Mouse (Mus musculus): ENCODE results near the gene Mybph. TPM values are rescaled to one million over a fixed set of nuclear protein-coding genes. Genes with fewer than 3 reads are reported as not detected.
A peak's percentile ranks its signal among the peaks of the same experiment; 100 is the strongest.

Mybph gene
- polyA plus RNA-seq, 1 experiment from 2014 or later, result 0.43 TPM

DNA sequence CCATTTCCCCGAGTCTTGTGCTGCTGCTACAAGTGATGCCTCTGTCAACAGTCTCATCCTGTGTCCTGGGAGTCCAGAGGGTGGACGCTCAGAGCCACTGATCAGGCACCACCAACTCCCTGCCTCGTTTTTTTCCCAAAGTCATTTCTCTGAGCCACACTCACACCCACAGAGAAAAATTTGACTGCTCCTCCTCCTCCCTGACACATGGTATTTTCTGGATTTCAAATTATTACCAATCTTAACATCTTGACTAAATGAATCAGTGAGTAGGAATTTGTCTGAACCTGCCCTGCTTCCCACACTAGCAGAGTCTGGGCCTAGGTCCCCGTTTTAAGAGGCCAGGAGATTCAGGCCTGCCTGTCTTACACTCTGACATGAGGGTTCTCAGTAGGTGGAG lies 1.2 kb upstream of the Mybph start:
- DNase-seq (ENCODE audit: low spot score), result no peak
- Histone ChIP-seq H3K4me1 (peaks cover 60% of the 10 kb centered on the region), H3K36me3 (no peaks in the 10 kb centered on the region), H3K27ac (no peak overlapping the region), H3K9me3 (no peaks in the 10 kb centered on the region), H3K27me3 (ENCODE audit: insufficient read depth, poor library complexity, severe bottlenecking) (peaks cover 16% of the 10 kb centered on the region; the same call in 1 of the 2 replicates), H3K4me3 (no peak overlapping the region)
- WGBS, result 33% methylated on average over 4 of the region's 4 CpGs

GRCm38 (mm10) chr1:134193674-134194197 lies 488 bp downstream of the Mybph start:
- H3K36me3 ChIP-seq, result no peaks in the 10 kb centered on the region
- H3K9me3 ChIP-seq, result no peaks in the 10 kb centered on the region
- H3K27ac ChIP-seq, result peak overlapping the region; percentile 79
- DNase-seq (ENCODE audit: low spot score), result no peak
- peaks cover 67% of the 10 kb centered on the region for H3K4me1 ChIP-seq
- H3K4me3 ChIP-seq, result no peak overlapping the region
- WGBS, result 46% methylated on average over 7 of the region's 7 CpGs
- peaks cover 22% of the 10 kb centered on the region; the same call in 1 of the 2 replicates for H3K27me3 ChIP-seq (ENCODE audit: insufficient read depth, poor library complexity, severe bottlenecking)

DNA sequence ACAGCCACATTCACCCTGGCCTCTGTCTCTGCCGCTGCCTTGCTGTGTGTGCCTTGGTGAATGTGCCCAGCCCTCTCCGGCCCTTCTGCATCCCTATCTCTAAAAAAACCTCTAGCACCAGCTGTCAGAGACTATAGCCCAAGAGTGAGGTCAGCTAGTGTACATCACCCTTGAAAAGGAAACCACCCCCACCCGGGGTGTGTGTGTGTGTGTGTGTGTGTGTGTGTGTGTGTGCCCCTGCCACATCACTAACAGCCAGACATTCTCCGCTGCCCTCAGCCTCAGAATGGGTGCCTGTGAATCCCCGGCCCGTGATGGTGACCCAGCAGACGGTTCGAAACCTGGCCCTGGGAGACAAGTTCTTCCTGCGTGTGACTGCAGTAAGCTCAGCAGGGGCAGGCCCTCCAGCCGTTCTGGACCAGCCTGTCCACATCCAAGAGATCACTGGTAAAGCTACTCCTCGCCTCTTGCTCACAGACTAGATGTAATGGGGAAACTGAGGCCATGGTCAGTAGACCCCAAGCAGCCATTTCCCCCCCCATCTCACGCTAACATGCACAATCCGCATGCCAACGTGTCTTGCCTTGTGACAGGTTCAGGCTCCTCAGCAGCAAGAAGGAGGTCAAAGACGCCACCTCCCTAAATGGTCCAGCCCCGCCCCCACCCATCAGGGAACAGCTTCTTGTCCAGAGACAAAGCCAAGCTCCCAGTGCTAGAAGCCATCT lies 1.2 kb downstream of the Mybph start:
- WGBS, result 61% methylated on average over 16 of the region's 16 CpGs
- Histone ChIP-seq H3K27me3 (ENCODE audit: insufficient read depth, poor library complexity, severe bottlenecking) (peaks cover 15% of the 10 kb centered on the region; the same call in 1 of the 2 replicates), H3K4me1 (peaks cover 60% of the 10 kb centered on the region), H3K4me3 (no peak overlapping the region), H3K36me3 (no peaks in the 10 kb centered on the region), H3K27ac (peak overlapping the region; percentile 79), H3K9me3 (no peaks in the 10 kb centered on the region)
- DNase-seq (ENCODE audit: low spot score), result no peak

GRCm38 (mm10) chr1:134195117-134195516 lies 1.9 kb downstream of the Mybph start:
- Histone ChIP-seq H3K4me3 (no peak overlapping the region), H3K27ac (peak overlapping the region; percentile 79), H3K36me3 (no peaks in the 10 kb centered on the region), H3K4me1 (peaks cover 59% of the 10 kb centered on the region), H3K27me3 (ENCODE audit: insufficient read depth, poor library complexity, severe bottlenecking) (peaks cover 14% of the 10 kb centered on the region; the same call in 1 of the 2 replicates), H3K9me3 (no peaks in the 10 kb centered on the region)
- no peak for DNase-seq (ENCODE audit: low spot score)
- WGBS, result 29% methylated on average over 2 of the region's 2 CpGs

- H3K9me3 ChIP-seq, result no peaks in the 10 kb centered on the region
- H3K4me1 ChIP-seq, result peaks cover 59% of the 10 kb centered on the region
- peaks cover 15% of the 10 kb centered on the region; the same call in 1 of the 2 replicates for H3K27me3 ChIP-seq (ENCODE audit: insufficient read depth, poor library complexity, severe bottlenecking)
- no peak overlapping the region for H3K4me3 ChIP-seq
- DNase-seq (ENCODE audit: low spot score), result no peak
- peak overlapping the region; percentile 79 for H3K27ac ChIP-seq
- H3K36me3 ChIP-seq, result no peaks in the 10 kb centered on the region
- 17% methylated on average over 3 of the region's 3 CpGs for WGBS
Observed at GRCm38 (mm10) chr1:134195571-134195970, 2.3 kb downstream of the Mybph start.

- Histone ChIP-seq H3K4me1 (peaks cover 59% of the 10 kb centered on the region), H3K4me3 (no peak overlapping the region), H3K9me3 (no peaks in the 10 kb centered on the region), H3K27ac (peak overlapping the region; percentile 79), H3K36me3 (no peaks in the 10 kb centered on the region), H3K27me3 (ENCODE audit: insufficient read depth, poor library complexity, severe bottlenecking) (peaks cover 13% of the 10 kb centered on the region; the same call in 1 of the 2 replicates)
- 24% methylated on average over 4 of the region's 4 CpGs for WGBS
- no peak for DNase-seq (ENCODE audit: low spot score)
Observed at GRCm38 (mm10) chr1:134195979-134196378, 2.7 kb downstream of the Mybph start.

DNA sequence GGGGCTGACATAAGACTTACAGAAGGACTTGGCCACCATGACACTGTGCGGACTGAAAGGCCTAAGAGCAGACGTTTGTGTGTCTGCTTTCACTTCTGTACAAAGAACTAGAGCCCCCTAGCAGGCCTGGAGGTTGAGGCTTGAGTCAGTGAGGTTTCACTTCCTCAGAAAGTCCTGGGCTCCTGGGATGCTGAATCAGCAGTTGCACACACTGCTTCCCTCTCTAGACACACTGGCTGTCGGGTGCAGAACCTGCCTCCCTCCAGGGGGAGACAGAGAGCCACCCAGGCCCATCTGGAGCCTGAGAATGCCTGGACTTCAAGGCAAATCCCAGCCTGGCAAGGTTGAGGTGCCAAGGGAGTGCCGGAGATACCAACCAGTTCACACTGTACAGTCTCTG lies 3.1 kb downstream of the Mybph start:
- H3K4me1 ChIP-seq, result peaks cover 60% of the 10 kb centered on the region
- peak overlapping the region; percentile 79 for H3K27ac ChIP-seq
- no peak overlapping the region for H3K4me3 ChIP-seq
- no peaks in the 10 kb centered on the region for H3K36me3 ChIP-seq
- peaks cover 13% of the 10 kb centered on the region; the same call in 1 of the 2 replicates for H3K27me3 ChIP-seq (ENCODE audit: insufficient read depth, poor library complexity, severe bottlenecking)
- H3K9me3 ChIP-seq, result no peaks in the 10 kb centered on the region
- no peak for DNase-seq (ENCODE audit: low spot score)
- 55% methylated on average over 4 of the region's 4 CpGs for WGBS

DNA sequence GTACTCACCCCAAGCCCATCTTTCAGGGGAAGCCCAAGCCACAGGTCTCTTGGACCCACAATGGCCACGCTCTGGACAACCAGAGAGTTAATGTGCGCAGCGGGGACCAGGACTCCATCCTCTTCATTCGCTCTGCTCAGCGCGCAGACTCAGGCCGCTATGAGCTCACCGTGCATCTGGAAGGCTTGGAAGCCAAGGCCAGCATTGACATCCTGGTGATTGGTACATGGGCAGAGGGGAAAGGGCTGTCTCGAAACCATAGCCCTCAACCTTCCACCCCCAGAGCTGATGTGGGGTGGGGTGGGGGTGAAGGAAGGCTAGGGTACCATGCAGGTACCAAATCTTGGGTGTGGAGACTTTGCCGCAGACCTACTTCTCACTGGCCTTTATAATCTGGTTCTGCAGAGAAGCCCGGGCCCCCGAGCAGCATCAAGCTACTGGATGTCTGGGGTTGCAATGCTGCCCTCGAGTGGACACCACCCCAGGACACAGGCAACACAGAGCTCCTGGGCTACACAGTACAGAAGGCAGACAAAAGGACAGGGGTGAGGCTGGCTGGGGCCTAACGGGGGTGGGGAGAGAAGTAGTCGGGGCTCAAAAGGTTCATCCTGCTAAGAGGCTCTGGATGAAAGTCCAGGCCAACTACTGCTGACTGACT lies 4.2 kb downstream of the Mybph start:
- 72% methylated on average over 15 of the region's 15 CpGs for WGBS

GRCm38 (mm10) chr1:134198197-134198995 lies 5.1 kb downstream of the Mybph start:
- no peak overlapping the region for H3K4me3 ChIP-seq
- no peak for DNase-seq (ENCODE audit: low spot score)
- peaks cover 13% of the 10 kb centered on the region; the same call in 1 of the 2 replicates for H3K27me3 ChIP-seq (ENCODE audit: insufficient read depth, poor library complexity, severe bottlenecking)
- peaks cover 57% of the 10 kb centered on the region for H3K4me1 ChIP-seq
- no peaks in the 10 kb centered on the region for H3K9me3 ChIP-seq
- WGBS, result 84% methylated on average over 12 of the region's 12 CpGs
- no peak overlapping the region for H3K27ac ChIP-seq
- 0 out of 2 replicates have a peak, but pooled peaks cover 2% of the 10 kb centered on the region for H3K36me3 ChIP-seq

More for the DNA sequence above, 4.2 kb downstream of the Mybph start:
- H3K9me3 ChIP-seq, result no peaks in the 10 kb centered on the region
- H3K27me3 ChIP-seq (ENCODE audit: insufficient read depth, poor library complexity, severe bottlenecking), result peaks cover 13% of the 10 kb centered on the region; the same call in 1 of the 2 replicates
- DNase-seq (ENCODE audit: low spot score), result no peak
- peak overlapping the region; percentile 31; the same call in 1 of the 2 replicates for H3K27ac ChIP-seq
- no peak overlapping the region for H3K4me3 ChIP-seq
- peaks cover 66% of the 10 kb centered on the region for H3K4me1 ChIP-seq
- H3K36me3 ChIP-seq, result 0 out of 2 replicates have a peak, but pooled peaks cover under 1% of the 10 kb centered on the region

DNA sequence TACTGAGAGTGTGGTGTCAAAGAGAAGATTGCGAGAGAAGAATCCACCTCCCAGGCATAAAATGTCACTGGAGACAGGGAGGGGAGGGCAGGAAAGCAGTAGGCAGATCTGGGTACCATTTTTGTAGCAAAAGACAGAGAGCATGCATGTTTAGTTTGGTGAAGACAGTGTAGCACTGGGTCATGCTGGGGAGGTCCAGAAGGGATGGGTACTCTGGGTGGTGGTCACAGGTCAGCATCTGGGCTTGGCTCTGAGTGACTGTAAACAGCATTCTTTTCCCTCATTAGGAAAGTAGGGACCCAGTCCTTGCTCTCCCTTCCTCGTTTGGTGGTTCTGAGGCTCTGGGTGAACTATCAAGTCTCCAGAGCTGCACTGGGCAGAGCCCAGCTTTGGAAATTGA lies 7.2 kb downstream of the Mybph start:
- Histone ChIP-seq H3K9me3 (no peaks in the 10 kb centered on the region), H3K4me1 (peaks cover 50% of the 10 kb centered on the region), H3K27me3 (ENCODE audit: insufficient read depth, poor library complexity, severe bottlenecking) (peaks cover 13% of the 10 kb centered on the region; the same call in 1 of the 2 replicates), H3K36me3 (0 out of 2 replicates have a peak, but pooled peaks cover 2% of the 10 kb centered on the region), H3K27ac (peak overlapping the region; percentile 4), H3K4me3 (no peak overlapping the region)
- 56% methylated on average over 2 of the region's 2 CpGs for WGBS
- no peak for DNase-seq (ENCODE audit: low spot score)

- 0 out of 2 replicates have a peak, but pooled peaks cover 2% of the 10 kb centered on the region for H3K36me3 ChIP-seq
- 84% methylated on average over 6 of the region's 6 CpGs for WGBS
- peak overlapping the region; percentile 56 for H3K27ac ChIP-seq
- H3K27me3 ChIP-seq (ENCODE audit: insufficient read depth, poor library complexity, severe bottlenecking), result peaks cover 13% of the 10 kb centered on the region; the same call in 1 of the 2 replicates
- H3K4me3 ChIP-seq, result no peak overlapping the region
- peaks cover 50% of the 10 kb centered on the region for H3K4me1 ChIP-seq
- no peak for DNase-seq (ENCODE audit: low spot score)
- H3K9me3 ChIP-seq, result no peaks in the 10 kb centered on the region
Observed at GRCm38 (mm10) chr1:134200998-134201686, 7.9 kb downstream of the Mybph start.

Measured in heart, embryonic 10.5 days (tissue).